Mouse (Mus musculus) ES-E14 (cell line): ENCODE data around the gene Ccdc181.

Experiments used
- CHD2 ChIP-seq: IDR thresholded peaks from 2 replicates; pipeline ENCODE4 v1.6.1; 2014; ENCODE audit warnings: mild to moderate bottlenecking, low read depth, low read length, inconsistent platforms
- HCFC1 ChIP-seq: IDR thresholded peaks from 2 replicates; pipeline ENCODE4 v1.6.1; 2012; ENCODE audit warnings: low read length, inconsistent platforms, borderline replicate concordance; ENCODE audit not compliant: insufficient read depth
- MAFK ChIP-seq: IDR thresholded peaks from 2 replicates; pipeline ENCODE4 v1.6.1; 2014; ENCODE audit warnings: mild to moderate bottlenecking, low read depth, low read length, inconsistent platforms; ENCODE audit not compliant: insufficient read depth
- ZC3H11A ChIP-seq: IDR thresholded peaks from 2 replicates; pipeline ENCODE4 v1.6.1; 2012; ENCODE audit warnings: low read depth, mild to moderate bottlenecking, inconsistent platforms, low read length, borderline replicate concordance
- ZNF384 ChIP-seq: IDR thresholded peaks from 2 replicates; pipeline ENCODE4 v1.6.1; 2012; ENCODE audit warnings: low read depth, low read length, inconsistent platforms

DNA sequence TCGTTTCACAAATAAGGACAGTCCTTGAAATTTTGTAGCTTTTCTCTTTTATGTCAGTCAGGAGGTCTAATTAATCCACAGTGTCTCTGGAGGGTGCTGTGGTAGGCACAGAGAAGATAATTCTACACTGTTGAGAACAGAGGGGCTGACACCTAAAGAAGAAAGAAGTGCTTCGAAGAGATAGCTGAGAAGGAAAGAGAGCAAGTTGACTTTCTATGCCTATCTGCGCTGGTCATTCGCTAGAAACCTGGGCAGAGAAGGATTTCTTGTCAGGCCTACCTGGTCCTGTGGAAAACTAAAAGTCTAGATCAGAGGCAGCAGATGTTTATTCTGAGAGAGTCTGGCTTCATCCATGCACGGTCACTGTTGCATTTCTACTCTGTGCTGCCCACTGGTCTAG lies 38.7 kb downstream of the Ccdc181 start:
- TF ChIP-seq ZC3H11A: no peak
- TF ChIP-seq MAFK: no peak
- TF ChIP-seq ZNF384: no peak
- no peak for TF ChIP-seq CHD2
- no peak for TF ChIP-seq HCFC1
